9 mouse cellular contexts compared by ENCODE assay signal in genomic region chr1:72963449-72963848, GRCm38 (mm10). TPM values are rescaled to one million over a fixed set of nuclear protein-coding genes. Genes with fewer than 3 reads are reported as not detected.
DNase-seq lines count a peak whose midpoint lies in the region; ATAC-seq and TF ChIP-seq lines count a peak whose summit lies in the region.
"Had no signal": no experiment of that assay in that cellular context is flagged by ENCODE, and none has a peak within 500 bp of the region (broad histone marks: within the 10 kb centered on the region; RNA-seq: fewer than 3 reads in every experiment).

No protein-coding gene starts in this region.

- no peaks in the 10 kb centered on the region for H3K79me3 ChIP-seq in C2C12 (ENCODE audit: low read depth)

- no peaks in the 10 kb centered on the region for H3K79me2 ChIP-seq in C2C12 (ENCODE audit: control insufficient read depth, insufficient read depth)

- H3K9me3 ChIP-seq in hindbrain, embryonic 15.5 days = no peaks in the 10 kb centered on the region
- H3K9me3 ChIP-seq in limb, embryonic 15.5 days = no peaks in the 10 kb centered on the region

- 0 out of 2 replicates have a peak overlapping the region, but pooled peaks have one; percentile 3 for H3K4me2 ChIP-seq in hindbrain, embryonic 15.5 days
- H3K4me2 ChIP-seq in limb, embryonic 15.5 days = no peak overlapping the region; the same call in 1 of the 2 replicates

- H3K27ac ChIP-seq in hindbrain, embryonic 15.5 days (replicated peaks) = no peak overlapping the region
- H3K27ac ChIP-seq in limb, embryonic 15.5 days = peak overlapping the region; percentile 62

- TF ChIP-seq CTCF in C2C12 (IDR thresholded peaks at IDR 0.05; ENCODE audit: control insufficient read depth, insufficient read depth, insufficient read length) = no peak

- peak; percentile 54 for ATAC-seq in hindbrain, embryonic 15.5 days (ENCODE audit: low FRiP score, low read depth)
- ATAC-seq in limb, embryonic 15.5 days (ENCODE audit: insufficient number of reproducible peaks, low FRiP score, low TSS enrichment, low read depth) = peak; percentile 77

- H3ac ChIP-seq in C2C12 (ENCODE audit: control insufficient read depth, insufficient read length, low read depth) = peak overlapping the region; percentile 19

- H3K4me3 ChIP-seq in C2C12 (ENCODE audit: insufficient read depth, poor library complexity, severe bottlenecking) = no peak overlapping the region
- no peak overlapping the region for H3K4me3 ChIP-seq in hindbrain, embryonic 15.5 days
- no peak overlapping the region for H3K4me3 ChIP-seq in limb, embryonic 15.5 days

- H3K9ac ChIP-seq in hindbrain, embryonic 15.5 days = no peak overlapping the region
- no peak overlapping the region for H3K9ac ChIP-seq in limb, embryonic 15.5 days

- peaks cover 6% of the 10 kb centered on the region; the same call in 1 of the 2 replicates for H3K4me1 ChIP-seq in hindbrain, embryonic 15.5 days (replicated peaks)
- peaks cover 21% of the 10 kb centered on the region for H3K4me1 ChIP-seq in limb, embryonic 15.5 days

- DNase-seq in ZHBTc4 (ENCODE audit: low read depth, low spot score) = peak; percentile 61
- DNase-seq in gastrocnemius, adult 8-10 months (ENCODE audit: low spot score in 2 of 2) = peak; percentile 40 to 52
- DNase-seq in right cerebral cortex, adult 2 months (ENCODE audit: low spot score in 2 of 2) = peak; percentile 31 to 39
- no peak for DNase-seq in cerebellum, postnatal 36 days
- no peak for DNase-seq in urinary bladder, adult 18-20 months (ENCODE audit: low spot score in 2 of 2)

- H3K36me3 ChIP-seq in C2C12 (ENCODE audit: control insufficient read depth, insufficient read depth) = no peaks in the 10 kb centered on the region
- H3K36me3 ChIP-seq in hindbrain, embryonic 15.5 days = no peaks in the 10 kb centered on the region
- H3K36me3 ChIP-seq in limb, embryonic 15.5 days = no peaks in the 10 kb centered on the region

- H3K27me3 ChIP-seq in C2C12 (ENCODE audit: control insufficient read depth, insufficient read depth, insufficient read length) = no peaks in the 10 kb centered on the region
- H3K27me3 ChIP-seq in hindbrain, embryonic 15.5 days = no peaks in the 10 kb centered on the region
- no peaks in the 10 kb centered on the region for H3K27me3 ChIP-seq in limb, embryonic 15.5 days

- 55% methylated on average over 7 of the region's 7 CpGs for WGBS in hindbrain, embryonic 15.5 days
- 14% methylated on average over 7 of the region's 7 CpGs for WGBS in limb, embryonic 15.5 days

TF ChIP-seq in C2C12, 6 proteins besides CTCF, POLR2A, EP300 and RAD21:
- no peak for TF ChIP-seq MYOD1 (IDR thresholded peaks at IDR 0.05; ENCODE audit: control insufficient read depth, insufficient read length, low read depth)
- no peak for TF ChIP-seq MAX (IDR thresholded peaks at IDR 0.05)
- TF ChIP-seq CEBPB (IDR thresholded peaks at IDR 0.05; ENCODE audit: low read depth) = peak; percentile 21

RNA-seq across cellular contexts. Expression of gene Tnp1, which starts 52.3 kb away (rescaled TPM):
- polyA plus RNA-seq in C2C12 (2012; fragmentation: generic; extraction: Trizol) = not detected
- total RNA-seq in gastrocnemius, adult 8-10 months (2022) = not detected
- not detected in 2 replicates for polyA plus RNA-seq in hindbrain, embryonic 15.5 days (2015; fragmentation: Nextera tagmentation; extraction: Ambion mirVana)
- polyA plus RNA-seq in limb, embryonic 15.5 days (2015; fragmentation: Nextera tagmentation; extraction: Ambion mirVana) = not detected in 2 replicates
- polyA plus RNA-seq: liver, embryonic 16.5 days had no signal

Comparison
In these comparisons a context has a peak if more than half of its experiments do, and no peak if none do; other contexts are left out.
1. DNase-seq: peak in ZHBTc4 (single experiment), gastrocnemius, adult 8-10 months (2 of 2) and right cerebral cortex, adult 2 months (2 of 2); none in cerebellum, postnatal 36 days (0 of 2) and urinary bladder, adult 18-20 months (0 of 2).